Mouse (Mus musculus) v-Abl transformed pro-B cells (cell line): ENCODE measurements at regions not wholly inside any gene's neighbourhood (a gene's known extent, or its start where the extent isn't known, plus 50 kb on each side); places are given as distances from the start of the nearest gene placed in this dataset.

Experiments used
- in situ Hi-C, 2 experiments: fragments of 400-800 bp; cut with MboI; formaldehyde crosslinking; loops; one replicate each; pipeline ENCODE4 v1.15.1; 2025; ENCODE audit not compliant: unreplicated experiment in 2 of 2

- in situ Hi-C loops = no loop called here
Observed at GRCm38 (mm10) chr3:35353920-35354319, 400.0 kb upstream of the Atp11b start.

GRCm38 (mm10) chr3:35354356-35354755 is 399.6 kb upstream of the Atp11b start:
- in situ Hi-C loops = no loop called here

- in situ Hi-C loops = no loop called here
Observed at GRCm38 (mm10) chr3:35357111-35357510, 396.8 kb upstream of the Atp11b start.

- in situ Hi-C loops = no loop called here
Observed at GRCm38 (mm10) chr3:35358541-35358940, 395.4 kb upstream of the Atp11b start.

GRCm38 (mm10) chr3:35359288-35359687 is 394.6 kb upstream of the Atp11b start:
- in situ Hi-C loops = no loop called here

GRCm38 (mm10) chr3:35360515-35360914 is 393.4 kb upstream of the Atp11b start:
- in situ Hi-C loops = no loop called here

- in situ Hi-C loops = no loop called here
Observed at GRCm38 (mm10) chr3:35361086-35361485, 392.8 kb upstream of the Atp11b start.

GRCm38 (mm10) chr3:35365431-35365830 is 388.5 kb upstream of the Atp11b start:
- in situ Hi-C loops = no loop called here

- in situ Hi-C loops = no loop called here
Observed at GRCm38 (mm10) chr3:35372276-35372675, 381.6 kb upstream of the Atp11b start.

- in situ Hi-C loops = no loop called here
Observed at GRCm38 (mm10) chr3:35387386-35387785, 366.5 kb upstream of the Atp11b start.

- in situ Hi-C loops = no loop called here
Observed at GRCm38 (mm10) chr3:35392657-35393056, 361.2 kb upstream of the Atp11b start.

GRCm38 (mm10) chr3:35400213-35400612 is 353.7 kb upstream of the Atp11b start:
- in situ Hi-C loops = no loop called here

GRCm38 (mm10) chr3:35402666-35403065 is 351.2 kb upstream of the Atp11b start:
- in situ Hi-C loops = no loop called here

GRCm38 (mm10) chr3:35403952-35404351 is 350.0 kb upstream of the Atp11b start:
- in situ Hi-C loops = no loop called here

GRCm38 (mm10) chr3:35404492-35405390 is 349.2 kb upstream of the Atp11b start:
- in situ Hi-C loops = no loop called here

GRCm38 (mm10) chr3:35405621-35406079 is 348.3 kb upstream of the Atp11b start:
- in situ Hi-C loops = no loop called here

- in situ Hi-C loops = no loop called here
Observed at GRCm38 (mm10) chr3:35437687-35438086, 316.2 kb upstream of the Atp11b start.

GRCm38 (mm10) chr3:35462858-35463257 is 291.0 kb upstream of the Atp11b start:
- in situ Hi-C loops = no loop called here

GRCm38 (mm10) chr3:35464212-35464911 is 289.5 kb upstream of the Atp11b start:
- in situ Hi-C loops = no loop called here

GRCm38 (mm10) chr3:35465956-35466355 is 287.9 kb upstream of the Atp11b start:
- in situ Hi-C loops = no loop called here

- in situ Hi-C loops = no loop called here
Observed at GRCm38 (mm10) chr3:35473351-35473750, 280.6 kb upstream of the Atp11b start.

- in situ Hi-C loops = no loop called here
Observed at GRCm38 (mm10) chr3:35474361-35474760, 279.5 kb upstream of the Atp11b start.
